Mouse (Mus musculus): ENCODE measurements at regions not wholly inside any gene's neighbourhood (a gene's known extent, or its start where the extent isn't known, plus 50 kb on each side); places are given as distances from the start of the nearest gene placed in this dataset.

GRCm38 (mm10) chr10:98399864-98400263 is 514.3 kb upstream of the Atp2b1 start:
- TF ChIP-seq CTCF (IDR thresholded peaks at IDR 0.05; ENCODE audit: extremely low read depth, insufficient read depth, low read length) (no peak), POLR2A (IDR thresholded peaks at IDR 0.05; ENCODE audit: extremely low read depth, insufficient read depth, low read length) (no peak)
